Mouse (Mus musculus): ENCODE results near the gene Ankrd13a.

DNA sequence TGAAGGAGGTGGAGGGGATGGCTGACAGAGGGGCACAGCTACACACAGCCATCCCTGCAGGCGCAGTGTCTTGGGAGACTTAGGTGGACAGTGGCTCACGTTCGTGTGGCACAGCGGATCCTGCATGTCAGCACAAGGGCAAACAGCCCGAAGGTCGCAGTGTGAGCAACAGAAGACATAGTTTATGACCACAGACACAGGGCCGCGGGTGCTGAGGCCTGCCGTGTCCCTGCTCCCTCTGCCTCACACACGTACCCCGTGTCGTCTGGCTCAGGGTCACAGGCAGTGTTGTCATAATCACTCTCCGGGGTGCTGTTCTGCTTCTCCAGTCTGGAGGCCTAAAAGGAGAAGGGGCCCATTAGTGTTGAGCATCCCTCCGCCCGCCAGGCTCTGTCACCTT lies 40.9 kb upstream of the Ankrd13a start:
- TF ChIP-seq CTCF (IDR thresholded peaks at IDR 0.05; ENCODE audit: low read depth) (no peak), EP300 (IDR thresholded peaks at IDR 0.05; ENCODE audit: low read depth) (no peak)
